Mouse (Mus musculus): ENCODE results near the gene Zfp740.

GRCm38 (mm10) chr15:102205779-102206178, 2.7 kb downstream of the Zfp740 start:
- TF ChIP-seq GATA1 (IDR thresholded peaks at IDR 0.05; ENCODE audit: low read length) (no peak), TAL1 (IDR thresholded peaks at IDR 0.05; ENCODE audit: low read length) (no peak)
